Mouse (Mus musculus) CH12.LX (cell line): ENCODE results near the gene Pan3. TPM values are rescaled to one million over a fixed set of nuclear protein-coding genes. Genes with fewer than 3 reads are reported as not detected.

ENCODE experiments used
- DNase-seq: peaks from one replicate; pipeline ENCODE4 v3.0.0-alpha.2; 2013; ENCODE audit errors: extremely low read depth
- H3K27ac ChIP-seq: 2 replicates; pipeline ENCODE4 v1.5.1; 2012; ENCODE audit warnings: low read depth, mild to moderate bottlenecking, control low read depth, moderate library complexity; ENCODE audit not compliant: insufficient read depth
- H3K27me3 ChIP-seq: replicated peaks from 2 replicates; pipeline ENCODE3; 2012; ENCODE audit warnings: inconsistent platforms
- H3K36me3 ChIP-seq, 2 experiments: replicated peaks in 1 of 2; 2 replicates each; pipeline versions ENCODE3 to v1.6.1; 2012; ENCODE audit warnings: inconsistent platforms in 1 of 2, low read length in 1 of 2, mild to moderate bottlenecking in 1 of 2, mixed read lengths in 1 of 2, moderate library complexity in 1 of 2; ENCODE audit not compliant: control insufficient read depth in 1 of 2, insufficient read depth in 1 of 2
- H3K4me1 ChIP-seq, 2 experiments: 2 replicates each; pipeline ENCODE4 v1.6.1; 2012; ENCODE audit warnings: inconsistent platforms in 1 of 2, moderate library complexity in 1 of 2; ENCODE audit not compliant: insufficient read depth in 2 of 2, control insufficient read depth in 1 of 2
- H3K4me2 ChIP-seq: 2 replicates; pipeline ENCODE4 v1.6.1; 2012; ENCODE audit warnings: low read depth, mild to moderate bottlenecking, control low read depth; ENCODE audit not compliant: poor library complexity, insufficient read depth, severe bottlenecking
- H3K4me3 ChIP-seq, 3 experiments: fragments of 150-350 bp in 1 of 3; sonication (generic) in 1 of 3; replicated peaks in 1 of 3; 2 replicates each; pipeline versions ENCODE3 to v1.5.1; 2011 to 2012; ENCODE audit warnings: low read depth in 2 of 3, low read length in 2 of 3, mild to moderate bottlenecking in 2 of 3, moderate library complexity in 2 of 3, control low read depth in 1 of 3, improper control_type of control experiment in 1 of 3, inconsistent platforms in 1 of 3, mixed read lengths in 1 of 3; ENCODE audit not compliant: poor library complexity in 1 of 3
- H3K79me2 ChIP-seq: replicated peaks from 2 replicates; pipeline ENCODE4 v1.6.1; 2012; ENCODE audit warnings: mild to moderate bottlenecking, moderate library complexity; ENCODE audit not compliant: control insufficient read depth, poor library complexity, insufficient read depth, severe bottlenecking; ENCODE audit errors: extremely low read depth
- H3K9ac ChIP-seq: 2 replicates; pipeline ENCODE4 v1.6.1; 2012; ENCODE audit warnings: low read depth, mild to moderate bottlenecking, control low read depth, moderate library complexity; ENCODE audit not compliant: insufficient read depth
- H3K9me3 ChIP-seq: replicated peaks from 2 replicates; pipeline ENCODE3; 2012; ENCODE audit warnings: low read length, inconsistent platforms, mixed read lengths
- BHLHE40 ChIP-seq: IDR thresholded peaks from 2 replicates; pipeline ENCODE4 v1.6.1; 2011; ENCODE audit warnings: mild to moderate bottlenecking, low read depth, low read length, improper control_type of control experiment
- CHD1 ChIP-seq: IDR thresholded peaks from 2 replicates; pipeline ENCODE4 v1.6.1; 2012; ENCODE audit warnings: low read depth, low read length, improper control_type of control experiment, inconsistent platforms
- E2F4 ChIP-seq: IDR thresholded peaks from 2 replicates; pipeline ENCODE4 v1.6.1; 2011; ENCODE audit warnings: low read depth, low read length, improper control_type of control experiment; ENCODE audit not compliant: insufficient replicate concordance
- ELF1 ChIP-seq: IDR thresholded peaks from 2 replicates; pipeline ENCODE4 v1.6.1; 2014; ENCODE audit warnings: low read depth, mild to moderate bottlenecking, inconsistent platforms, low read length, improper control_type of control experiment
- HCFC1 ChIP-seq: IDR thresholded peaks from 2 replicates; pipeline ENCODE4 v1.6.1; 2012; ENCODE audit warnings: low read depth, mild to moderate bottlenecking, inconsistent platforms, low read length, improper control_type of control experiment
- JUN ChIP-seq: IDR thresholded peaks from 2 replicates; pipeline ENCODE4 v1.6.1; 2011; ENCODE audit warnings: low read depth, mild to moderate bottlenecking, low read length, improper control_type of control experiment, moderate library complexity; ENCODE audit not compliant: insufficient read depth
- MAFK ChIP-seq: IDR thresholded peaks from 2 replicates; pipeline ENCODE4 v1.6.1; 2011; ENCODE audit warnings: low read length, improper control_type of control experiment; ENCODE audit not compliant: insufficient replicate concordance
- MAX ChIP-seq: IDR thresholded peaks from 2 replicates; pipeline ENCODE4 v1.6.1; 2011; ENCODE audit warnings: low read length, improper control_type of control experiment
- MXI1 ChIP-seq: IDR thresholded peaks from 2 replicates; pipeline ENCODE4 v1.6.1; 2011; ENCODE audit warnings: mild to moderate bottlenecking, low read depth, low read length, improper control_type of control experiment
- MYC ChIP-seq: IDR thresholded peaks from 2 replicates; pipeline ENCODE4 v1.6.1; 2011; ENCODE audit warnings: low read depth, mild to moderate bottlenecking, improper control_type of control experiment, low read length
- NELFE ChIP-seq: IDR thresholded peaks from 2 replicates; pipeline ENCODE4 v1.6.1; 2011; ENCODE audit warnings: low read depth, low read length, improper control_type of control experiment
- NRF1 ChIP-seq: IDR thresholded peaks from 2 replicates; pipeline ENCODE4 v1.6.1; 2014; ENCODE audit warnings: low read depth, mild to moderate bottlenecking, inconsistent platforms, low read length, improper control_type of control experiment, moderate library complexity
- POLR2A ChIP-seq: IDR thresholded peaks from 2 replicates; pipeline ENCODE4 v1.6.1; 2011; ENCODE audit warnings: low read depth, mild to moderate bottlenecking, improper control_type of control experiment, low read length
- RAD21 ChIP-seq: IDR thresholded peaks from 2 replicates; pipeline ENCODE4 v1.6.1; 2011; ENCODE audit warnings: low read depth, mild to moderate bottlenecking, low read length, improper control_type of control experiment, moderate library complexity
- RCOR1 ChIP-seq: conservative IDR thresholded peaks from 2 replicates; pipeline ENCODE4 v1.6.1; 2012; ENCODE audit warnings: low read depth, mild to moderate bottlenecking, inconsistent platforms, low read length, improper control_type of control experiment
- SIN3A ChIP-seq: IDR thresholded peaks from 2 replicates; pipeline ENCODE4 v1.6.1; 2012; ENCODE audit warnings: low read length, improper control_type of control experiment, inconsistent platforms
- TCF12 ChIP-seq: IDR thresholded peaks from 2 replicates; pipeline ENCODE4 v1.6.1; 2014; ENCODE audit warnings: low read depth, mild to moderate bottlenecking, inconsistent platforms, low read length, improper control_type of control experiment
- UBTF ChIP-seq: IDR thresholded peaks from 2 replicates; pipeline ENCODE4 v1.6.1; 2012; ENCODE audit warnings: low read depth, mild to moderate bottlenecking, inconsistent platforms, low read length, improper control_type of control experiment, moderate library complexity
- USF1 ChIP-seq: IDR thresholded peaks from 2 replicates; pipeline ENCODE4 v1.6.1; 2014; ENCODE audit warnings: low read depth, mild to moderate bottlenecking, inconsistent platforms, low read length, improper control_type of control experiment
- USF2 ChIP-seq: conservative IDR thresholded peaks from 2 replicates; pipeline ENCODE4 v1.6.1; 2011; ENCODE audit warnings: low read depth, low read length, improper control_type of control experiment
- ZKSCAN1 ChIP-seq: IDR thresholded peaks from 2 replicates; pipeline ENCODE4 v1.6.1; 2012; ENCODE audit warnings: low read depth, inconsistent platforms, low read length, improper control_type of control experiment, borderline replicate concordance
- ZMIZ1 ChIP-seq: IDR thresholded peaks from 2 replicates; pipeline ENCODE4 v1.6.1; 2012; ENCODE audit warnings: low read depth, mild to moderate bottlenecking, inconsistent platforms, low read length, improper control_type of control experiment
- ZNF384 ChIP-seq: IDR thresholded peaks from 2 replicates; pipeline ENCODE4 v1.6.1; 2012; ENCODE audit warnings: low read depth, low read length, improper control_type of control experiment, inconsistent platforms
- dilution Hi-C: fragments of 300-500 bp; cut with MboI; formaldehyde crosslinking; loops from 2 replicates; pipeline ENCODE4 v1.14.3; 2020; ENCODE audit warnings: low sequenced_read_pairs; ENCODE audit not compliant: extremely low pct_unique_long_range_greater_than_20kb, extremely low pct_ligation_motif_present
- in situ Hi-C: fragments of 300-500 bp; cut with MboI; formaldehyde crosslinking; loops from 3 replicates; pipeline ENCODE4 v1.14.3; 2019; ENCODE audit warnings: low sequenced_read_pairs, low pct_ligation_motif_present, low pct_unique_long_range_greater_than_20kb, mixed read lengths
- polyA plus RNA-seq: library from polyadenylated mRNA; unstranded; fragments of >175 nt; gene quantifications from 2 replicates; pipeline ENCODE4 v1.2.1, GENCODE M21; 2012; ENCODE audit warnings: low read depth; ENCODE audit not compliant: insufficient read length
- total RNA-seq, 2 experiments: library from RNA; depleted of rRNA; stranded (reverse); fragments of 300-350 nt in 1 of 2; fragments of >200 nt in 1 of 2; gene quantifications; 2 replicates each; pipeline ENCODE4 v1.2.3; 2012 to 2014

Pan3 gene
- total and polyA plus RNA-seq, 3 experiments = 37.6 to 43.5 (median 40.2) TPM

GRCm38 (mm10) chr5:147430361-147430935 is 487 bp downstream of the Pan3 start:
- Histone ChIP-seq H3K4me2 (no peak overlapping the region), H3K4me3 (peak overlapping the region; percentile 90 to 96 (median 92)), H3K27me3 (no peaks in the 10 kb centered on the region), H3K4me1 (peaks cover 9 to 40% of the 10 kb centered on the region in 2 experiments), H3K9ac (peak overlapping the region; percentile 95), H3K9me3 (no peaks in the 10 kb centered on the region), H3K79me2 (peaks cover 48% of the 10 kb centered on the region), H3K27ac (peak overlapping the region; percentile 74), H3K36me3 (peaks cover 7 to 29% of the 10 kb centered on the region in 2 experiments)
- in situ Hi-C loops = no loop called here
- TF ChIP-seq TCF12 = peak; percentile 6; the same call in 1 of the 2 replicates
- TF ChIP-seq POLR2A = no peak
- TF ChIP-seq UBTF = 0 out of 2 replicates have a peak, but pooled peaks have one; percentile 42
- no peak for DNase-seq
- dilution Hi-C loops = no loop called here

- dilution Hi-C loops (no loop called here), in situ Hi-C loops (no loop called here)
- Histone ChIP-seq H3K9ac (peak overlapping the region; percentile 95), H3K4me1 (peaks cover 9 to 42% of the 10 kb centered on the region in 2 experiments), H3K4me3 (peak overlapping the region; percentile 90 to 96 (median 92)), H3K79me2 (peaks cover 56% of the 10 kb centered on the region), H3K4me2 (peak overlapping the region; percentile 26; the same call in 1 of the 2 replicates), H3K27ac (peak overlapping the region; percentile 74), H3K27me3 (no peaks in the 10 kb centered on the region), H3K9me3 (no peaks in the 10 kb centered on the region), H3K36me3 (peaks cover 7 to 35% of the 10 kb centered on the region in 2 experiments)
- TF ChIP-seq CHD1 = peak; percentile 76; the same call in 1 of the 2 replicates
- peak; percentile 69 for TF ChIP-seq POLR2A
- TF ChIP-seq NELFE = no peak; the same call in 1 of the 2 replicates
- peak; percentile 90 for TF ChIP-seq MYC
- TF ChIP-seq ZMIZ1 = 0 out of 2 replicates have a peak, but pooled peaks have one; percentile 8
- TF ChIP-seq SIN3A = peak; percentile 91
- TF ChIP-seq E2F4 = no peak
- TF ChIP-seq TCF12 = peak; percentile 62
- no peak for TF ChIP-seq JUN
- peak; percentile 75 for TF ChIP-seq MAX
- peak; percentile 46; the same call in 1 of the 2 replicates for TF ChIP-seq BHLHE40
- TF ChIP-seq UBTF = peak; percentile 88; the same call in 1 of the 2 replicates
- peak; percentile 69 for TF ChIP-seq HCFC1
- peak; percentile 93 for TF ChIP-seq MXI1
- peak; percentile 84 for TF ChIP-seq ELF1
- TF ChIP-seq NRF1 = peak; percentile 64
- TF ChIP-seq ZNF384 = no peak
- no peak for TF ChIP-seq MAFK
- no peak for TF ChIP-seq RCOR1
- TF ChIP-seq USF2 = no peak
- no peak for TF ChIP-seq RAD21
- no peak for TF ChIP-seq USF1
- TF ChIP-seq ZKSCAN1 = no peak
- peak; percentile 52 for DNase-seq
These were observed 1.2 kb downstream of the Pan3 start for GRCm38 (mm10) chr5:147430936-147431839.
